Mouse (Mus musculus) lung, postnatal 0 days (tissue): ENCODE results near the gene Trpv4. TPM values are rescaled to one million over a fixed set of nuclear protein-coding genes. Genes with fewer than 3 reads are reported as not detected.

Experiments
- ATAC-seq: fragments of 200-750 bp; cut with Nextera tagmentation; 2 replicates; pipeline ENCODE4 v1.8.0; 2017; ENCODE audit warnings: moderate library complexity
- DNase-seq: peaks from one replicate; pipeline ENCODE4 v3.0.0-alpha.2; 2016; ENCODE audit warnings: low spot score
- H3K27ac ChIP-seq: fragments of 300-500 bp; sonication (generic); 2 replicates; pipeline ENCODE4 v1.5.1; 2014; ENCODE audit warnings: antibody characterized with exemption, mild to moderate bottlenecking, low read length, mixed read lengths
- H3K27me3 ChIP-seq: fragments of 300-500 bp; sonication (generic); replicated peaks from 2 replicates; pipeline ENCODE4 v1.6.1; 2014; ENCODE audit warnings: low read length, mixed read lengths; ENCODE audit not compliant: insufficient read depth
- H3K36me3 ChIP-seq: fragments of 300-500 bp; sonication (generic); 2 replicates; pipeline ENCODE4 v1.6.1; 2014; ENCODE audit warnings: low read length, mixed read lengths; ENCODE audit not compliant: insufficient read depth
- H3K4me1 ChIP-seq: fragments of 300-500 bp; sonication (generic); 2 replicates; pipeline ENCODE4 v1.6.1; 2014; ENCODE audit warnings: antibody characterized with exemption, low read depth, low read length, mixed read lengths; ENCODE audit not compliant: insufficient read depth
- H3K4me2 ChIP-seq: fragments of 300-500 bp; sonication (generic); replicated peaks from 2 replicates; pipeline ENCODE4 v1.6.1; 2014; ENCODE audit warnings: low read depth, mild to moderate bottlenecking, low read length, moderate library complexity, mixed read lengths
- H3K4me3 ChIP-seq: fragments of 300-500 bp; sonication (generic); 2 replicates; pipeline ENCODE4 v1.5.1; 2014; ENCODE audit warnings: low read depth, low read length
- H3K9ac ChIP-seq: fragments of 300-500 bp; sonication (generic); replicated peaks from 2 replicates; pipeline ENCODE4 v1.6.1; 2014; ENCODE audit warnings: low read depth, mild to moderate bottlenecking
- H3K9me3 ChIP-seq: fragments of 300-500 bp; sonication (generic); 2 replicates; pipeline ENCODE4 v1.6.1; 2016; ENCODE audit warnings: low read length, mixed read lengths
- CTCF ChIP-seq: IDR thresholded peaks from 2 replicates; pipeline ENCODE4 v1.5.1; 2016; ENCODE audit warnings: antibody characterized with exemption, mild to moderate bottlenecking
- EP300 ChIP-seq: IDR thresholded peaks from 2 replicates; pipeline ENCODE4 v1.6.1; 2016; ENCODE audit warnings: antibody characterized with exemption, mild to moderate bottlenecking, control low read depth
- WGBS: fragments of 180-500 bp; shearing (Covaris S2); extraction: QIAGEN DNeasy Blood & Tissue Kit; methylation state at CpG from one replicate; pipeline ENCODE4 v1.1.7; 2014; 5-methylcytosine and 5-hydroxymethylcytosine counted together
- polyA plus RNA-seq: library from polyadenylated mRNA; unstranded; fragments of >200 nt; fragmentation: Nextera tagmentation; extraction: Ambion mirVana; gene quantifications from 2 replicates; pipeline ENCODE4 v1.2.1, GENCODE M21; 2015

Gene Trpv4
- polyA plus RNA-seq, 1 experiment from 2014 or later, result 3.4 TPM

DNA sequence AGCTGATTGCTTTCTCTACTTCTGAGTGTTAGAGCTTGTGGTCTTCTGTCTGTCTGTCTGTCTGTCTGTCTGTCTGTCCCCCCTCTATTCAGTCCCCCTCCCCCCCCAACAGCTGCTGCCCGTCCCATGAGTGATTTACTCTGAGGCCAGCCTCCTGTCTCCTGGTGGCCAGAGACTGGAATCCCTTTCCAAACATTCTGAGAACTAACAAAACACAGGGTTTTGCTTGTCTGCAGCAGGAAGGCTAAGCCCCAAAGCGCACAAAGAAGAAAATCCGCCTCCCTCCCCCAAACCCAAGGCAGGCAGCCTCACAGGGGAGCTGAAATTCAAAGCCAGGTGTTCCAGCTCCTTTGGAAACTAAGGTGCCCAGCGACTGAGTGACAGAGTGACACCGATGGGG lies 72.5 kb downstream of the Trpv4 start:
- Histone ChIP-seq H3K4me2 (no peak overlapping the region), H3K27me3 (no peaks in the 10 kb centered on the region), H3K9me3 (no peaks in the 10 kb centered on the region), H3K4me3 (no peak overlapping the region), H3K36me3 (no peaks in the 10 kb centered on the region), H3K4me1 (0 out of 2 replicates have a peak, but pooled peaks cover 3% of the 10 kb centered on the region), H3K9ac (no peak overlapping the region), H3K27ac (no peak overlapping the region)
- TF ChIP-seq EP300 (no peak), CTCF (peak; percentile 27; the same call in 1 of the 2 replicates)
- no peak for DNase-seq
- ATAC-seq, result no peak
- 16% methylated on average over 5 of the region's 5 CpGs for WGBS

DNA sequence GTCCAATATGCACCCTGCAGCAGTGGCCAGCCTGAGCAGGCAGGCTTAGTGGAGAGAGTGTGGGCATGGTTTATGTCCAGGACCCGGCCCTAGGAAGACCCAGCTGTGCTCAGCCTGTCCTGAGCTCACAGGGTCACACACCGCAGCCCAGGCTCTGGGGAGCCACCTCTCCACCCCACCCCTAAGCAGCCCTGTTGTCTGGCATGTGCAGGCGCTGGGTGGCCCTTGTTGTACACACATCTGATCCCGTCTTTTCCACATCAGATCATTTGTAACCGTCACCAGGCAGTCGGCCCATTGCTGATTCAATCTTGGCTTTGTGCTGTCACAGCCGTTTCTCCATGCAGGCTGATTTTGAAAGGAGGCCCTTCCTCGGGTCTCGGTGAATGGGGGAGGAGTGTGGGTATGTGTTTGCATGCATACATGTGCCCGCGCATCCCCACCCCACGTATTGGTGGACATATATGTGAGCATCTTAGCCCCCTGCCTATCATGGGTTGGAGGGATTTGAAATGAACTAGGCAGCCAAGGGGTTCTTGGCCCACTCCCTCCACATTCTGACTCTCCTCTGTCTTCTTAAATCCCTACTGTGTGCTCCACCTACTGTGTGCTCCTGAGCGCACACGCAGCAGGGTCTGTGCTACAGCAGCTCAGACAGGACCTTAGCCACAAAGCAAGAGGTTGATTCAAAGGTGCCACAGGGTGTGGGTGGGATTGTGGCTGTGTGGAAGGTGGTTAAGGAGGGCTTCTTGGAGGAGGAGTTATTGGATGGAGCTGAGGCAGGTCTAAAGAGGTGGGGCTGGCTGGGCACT lies 73.7 kb downstream of the Trpv4 start:
- no peak overlapping the region for H3K4me2 ChIP-seq
- H3K27ac ChIP-seq, result 0 out of 2 replicates have a peak overlapping the region, but pooled peaks have one; percentile 21
- ATAC-seq, result peak; percentile 63
- DNase-seq, result peak; percentile 61
- H3K9me3 ChIP-seq, result no peaks in the 10 kb centered on the region
- H3K4me3 ChIP-seq, result no peak overlapping the region
- WGBS, result 48% methylated on average over 14 of the region's 14 CpGs
- no peaks in the 10 kb centered on the region; the same call in 1 of the 2 replicates for H3K36me3 ChIP-seq
- no peaks in the 10 kb centered on the region for H3K4me1 ChIP-seq
- TF ChIP-seq CTCF (no peak), EP300 (no peak)
- H3K9ac ChIP-seq, result no peak overlapping the region
- H3K27me3 ChIP-seq, result no peaks in the 10 kb centered on the region

DNA sequence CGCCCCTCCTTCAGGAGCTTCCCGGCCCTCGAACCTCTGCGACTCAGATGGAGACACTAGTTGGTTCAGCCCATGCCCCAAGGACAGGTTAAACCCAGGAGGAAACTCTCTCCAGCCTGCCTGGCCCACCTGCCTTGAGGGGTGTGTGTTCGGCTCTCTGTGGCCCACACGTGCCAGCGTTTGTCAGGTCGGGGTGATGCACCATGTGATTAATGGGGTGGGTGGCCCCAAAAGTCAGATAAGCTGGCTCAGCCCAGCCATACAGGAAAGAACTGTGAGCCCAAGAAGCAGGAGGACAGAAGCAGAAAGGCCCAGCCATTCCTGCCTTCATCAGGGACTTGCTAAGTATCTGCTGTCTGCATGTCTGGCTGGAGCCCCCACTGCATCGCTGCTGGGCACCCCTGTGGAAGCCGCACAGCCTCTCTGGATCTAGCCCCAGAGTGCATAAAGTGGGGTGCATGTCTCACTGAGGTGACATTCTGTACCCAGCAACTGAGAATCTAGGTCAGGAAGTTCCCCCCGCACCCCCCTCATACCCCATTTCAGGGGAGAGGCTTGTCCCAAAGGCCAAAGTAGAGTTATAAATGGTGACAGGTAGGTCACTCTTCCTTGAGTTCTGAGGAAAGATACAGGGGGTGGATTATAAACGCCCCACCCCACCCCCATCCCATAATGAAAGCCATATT lies 74.6 kb downstream of the Trpv4 start:
- Histone ChIP-seq H3K27me3 (no peaks in the 10 kb centered on the region), H3K9ac (no peak overlapping the region), H3K9me3 (no peaks in the 10 kb centered on the region), H3K27ac (no peak overlapping the region), H3K36me3 (no peaks in the 10 kb centered on the region; the same call in 1 of the 2 replicates), H3K4me2 (no peak overlapping the region), H3K4me1 (no peaks in the 10 kb centered on the region), H3K4me3 (no peak overlapping the region)
- ATAC-seq (no peak), DNase-seq (no peak)
- no peak for TF ChIP-seq EP300
- no peak for TF ChIP-seq CTCF
- 58% methylated on average over 12 of the region's 12 CpGs for WGBS

DNA sequence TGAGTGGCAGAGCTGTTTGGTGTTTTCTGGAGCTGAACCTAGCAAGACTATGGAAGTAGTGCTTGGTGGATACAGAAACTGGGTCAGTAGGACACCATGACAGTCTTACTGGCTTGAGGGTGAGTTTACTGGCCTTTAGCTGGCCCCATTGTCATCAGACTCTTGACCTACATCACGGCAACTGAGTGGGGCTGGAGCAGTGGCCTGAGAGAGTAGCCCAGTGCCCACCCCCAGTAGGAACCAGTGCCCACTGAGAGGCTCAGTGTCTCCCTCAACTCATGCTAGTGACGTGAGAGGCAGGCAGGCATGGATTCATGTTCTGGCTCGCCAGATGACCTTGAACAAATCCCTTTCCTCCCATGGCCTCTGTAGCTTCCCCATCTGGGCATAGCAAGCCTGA lies 75.2 kb downstream of the Trpv4 start:
- Histone ChIP-seq H3K9ac (no peak overlapping the region), H3K4me2 (no peak overlapping the region), H3K4me1 (no peaks in the 10 kb centered on the region), H3K27ac (no peak overlapping the region), H3K36me3 (no peaks in the 10 kb centered on the region; the same call in 1 of the 2 replicates), H3K9me3 (no peaks in the 10 kb centered on the region), H3K4me3 (no peak overlapping the region), H3K27me3 (no peaks in the 10 kb centered on the region)
- no peak for DNase-seq
- no peak for ATAC-seq
- 67% methylated on average over 3 of the region's 3 CpGs for WGBS
- no peak for TF ChIP-seq EP300
- TF ChIP-seq CTCF, result no peak

DNA sequence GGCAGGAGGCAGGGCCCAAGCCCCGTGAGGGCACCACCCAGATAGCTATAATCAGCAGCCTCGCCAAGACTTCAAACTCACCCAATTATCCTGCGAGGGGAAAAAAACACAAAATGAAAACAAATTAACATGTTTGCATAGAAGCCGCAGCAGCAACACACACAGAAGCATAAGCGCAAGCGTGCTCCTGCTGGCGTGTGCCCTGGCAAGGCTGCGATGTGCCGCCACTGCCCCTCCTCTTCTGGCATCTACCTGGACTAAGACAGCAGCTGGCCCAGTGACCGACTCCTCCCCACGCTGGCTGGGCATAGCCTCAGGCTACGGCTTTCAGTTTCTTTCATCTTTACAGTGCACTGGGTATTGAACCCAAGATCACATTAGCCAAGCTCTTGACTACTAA lies 76.7 kb downstream of the Trpv4 start:
- Histone ChIP-seq H3K36me3 (no peaks in the 10 kb centered on the region; the same call in 1 of the 2 replicates), H3K27ac (no peak overlapping the region), H3K9me3 (no peaks in the 10 kb centered on the region), H3K4me1 (no peaks in the 10 kb centered on the region), H3K27me3 (no peaks in the 10 kb centered on the region), H3K9ac (no peak overlapping the region), H3K4me3 (no peak overlapping the region), H3K4me2 (no peak overlapping the region)
- ATAC-seq, result no peak
- DNase-seq, result peak; percentile 40
- TF ChIP-seq CTCF (no peak), EP300 (no peak)
- WGBS, result 55% methylated on average over 12 of the region's 12 CpGs

DNA sequence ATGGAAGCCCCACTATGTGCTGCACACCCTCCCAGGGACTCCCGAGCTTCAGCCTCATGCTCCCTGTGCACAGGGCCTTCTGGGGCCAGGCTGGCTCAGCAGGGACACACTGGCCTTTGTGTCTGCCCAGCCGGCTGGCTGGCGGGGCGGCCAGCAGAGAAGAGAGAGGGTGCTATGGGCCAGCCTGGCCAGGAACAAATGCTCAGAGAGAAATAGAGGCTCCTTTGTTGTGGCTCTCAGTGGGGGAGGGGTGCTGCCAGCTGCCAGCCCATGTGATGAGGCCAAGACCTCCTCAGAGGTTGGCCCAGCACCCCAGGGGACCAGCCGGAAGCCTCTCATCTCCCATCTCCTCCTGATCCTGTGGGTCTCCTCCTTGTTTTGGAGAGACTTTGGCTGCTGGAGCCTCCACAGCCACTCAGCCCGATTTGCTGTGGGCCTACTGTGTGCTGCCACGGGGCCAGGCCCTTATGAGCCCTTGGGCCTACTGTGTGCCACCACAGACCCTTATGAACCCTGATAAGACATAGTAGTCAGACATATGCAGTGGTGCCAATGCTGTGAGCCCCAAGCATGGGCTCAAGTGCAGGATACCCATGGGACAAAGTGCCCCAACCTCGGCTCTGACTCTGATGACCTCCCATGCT lies 78.4 kb downstream of the Trpv4 start:
- Histone ChIP-seq H3K9me3 (no peaks in the 10 kb centered on the region), H3K4me1 (no peaks in the 10 kb centered on the region), H3K4me2 (no peak overlapping the region), H3K9ac (no peak overlapping the region), H3K27me3 (no peaks in the 10 kb centered on the region), H3K27ac (no peak overlapping the region), H3K4me3 (no peak overlapping the region), H3K36me3 (no peaks in the 10 kb centered on the region; the same call in 1 of the 2 replicates)
- TF ChIP-seq CTCF, result no peak
- no peak for TF ChIP-seq EP300
- no peak for ATAC-seq
- DNase-seq, result no peak
- WGBS, result 66% methylated on average over 8 of the region's 8 CpGs
